Mouse (Mus musculus) ES-E14 (cell line): ENCODE results near the gene Slc25a26. TPM values are rescaled to one million over a fixed set of nuclear protein-coding genes. Genes with fewer than 3 reads are reported as not detected.

Experiments
- DNase-seq: peaks from one replicate; pipeline ENCODE4 v3.0.0-alpha.2; 2013; ENCODE audit warnings: low read depth, low spot score
- H3K27ac ChIP-seq: 2 replicates; pipeline ENCODE4 v1.5.1; 2012; ENCODE audit warnings: low read depth, mild to moderate bottlenecking, low read length, moderate library complexity, mixed read lengths; ENCODE audit not compliant: poor library complexity, insufficient read depth, severe bottlenecking
- H3K36me3 ChIP-seq: 2 replicates; pipeline ENCODE4 v1.6.1; 2012; ENCODE audit warnings: mild to moderate bottlenecking, low read length, moderate library complexity, mixed read lengths; ENCODE audit not compliant: control insufficient read depth, poor library complexity, insufficient read depth, severe bottlenecking
- H3K4me1 ChIP-seq, 2 experiments: fragments of 150-350 bp in 1 of 2; sonication (generic) in 1 of 2; 2 replicates each; pipeline ENCODE4 v1.6.1; 2012; ENCODE audit warnings: low read length in 2 of 2, mild to moderate bottlenecking in 1 of 2, mixed read lengths in 1 of 2; ENCODE audit not compliant: control insufficient read depth in 2 of 2, insufficient read depth in 2 of 2, poor library complexity in 1 of 2
- H3K4me3 ChIP-seq, 2 experiments: fragments of 150-350 bp in 1 of 2; sonication (generic) in 1 of 2; 2 replicates each; pipeline ENCODE4 v1.5.1; 2012; ENCODE audit warnings: low read length in 2 of 2, low read depth in 1 of 2, mild to moderate bottlenecking in 1 of 2, mixed read lengths in 1 of 2; ENCODE audit not compliant: insufficient read depth in 1 of 2, poor library complexity in 1 of 2, severe bottlenecking in 1 of 2
- H3K9ac ChIP-seq: 2 replicates; pipeline ENCODE4 v1.6.1; 2012; ENCODE audit warnings: low read depth, mild to moderate bottlenecking, low read length, mixed read lengths; ENCODE audit not compliant: poor library complexity, insufficient read depth, severe bottlenecking
- H3K9me3 ChIP-seq: fragments of 150-350 bp; sonication (generic); 2 replicates; pipeline ENCODE4 v1.6.1; 2012; ENCODE audit warnings: low read depth, mild to moderate bottlenecking, low read length; ENCODE audit not compliant: control insufficient read depth, insufficient read depth
- CHD2 ChIP-seq: IDR thresholded peaks from 2 replicates; pipeline ENCODE4 v1.6.1; 2014; ENCODE audit warnings: mild to moderate bottlenecking, low read depth, low read length, inconsistent platforms
- HCFC1 ChIP-seq: IDR thresholded peaks from 2 replicates; pipeline ENCODE4 v1.6.1; 2012; ENCODE audit warnings: low read length, inconsistent platforms, borderline replicate concordance; ENCODE audit not compliant: insufficient read depth
- MAFK ChIP-seq: IDR thresholded peaks from 2 replicates; pipeline ENCODE4 v1.6.1; 2014; ENCODE audit warnings: mild to moderate bottlenecking, low read depth, low read length, inconsistent platforms; ENCODE audit not compliant: insufficient read depth
- ZC3H11A ChIP-seq: IDR thresholded peaks from 2 replicates; pipeline ENCODE4 v1.6.1; 2012; ENCODE audit warnings: low read depth, mild to moderate bottlenecking, inconsistent platforms, low read length, borderline replicate concordance
- ZNF384 ChIP-seq: IDR thresholded peaks from 2 replicates; pipeline ENCODE4 v1.6.1; 2012; ENCODE audit warnings: low read depth, low read length, inconsistent platforms
- in situ Hi-C, 2 experiments: fragments of 600-800 bp; cut with MboI; formaldehyde crosslinking; loops; one replicate each; pipeline ENCODE4 v1.15.1; 2025; ENCODE audit warnings: low sequenced_read_pairs in 2 of 2, inconsistent platforms in 1 of 2; ENCODE audit not compliant: unreplicated experiment in 2 of 2
- total RNA-seq: library from RNA; depleted of rRNA; stranded (reverse); fragments of 300-350 nt; gene quantifications from 2 replicates; pipeline ENCODE4 v1.2.3, GENCODE M21; 2012

Gene Slc25a26
- total RNA-seq, 1 experiment: 9.8 TPM

DNA sequence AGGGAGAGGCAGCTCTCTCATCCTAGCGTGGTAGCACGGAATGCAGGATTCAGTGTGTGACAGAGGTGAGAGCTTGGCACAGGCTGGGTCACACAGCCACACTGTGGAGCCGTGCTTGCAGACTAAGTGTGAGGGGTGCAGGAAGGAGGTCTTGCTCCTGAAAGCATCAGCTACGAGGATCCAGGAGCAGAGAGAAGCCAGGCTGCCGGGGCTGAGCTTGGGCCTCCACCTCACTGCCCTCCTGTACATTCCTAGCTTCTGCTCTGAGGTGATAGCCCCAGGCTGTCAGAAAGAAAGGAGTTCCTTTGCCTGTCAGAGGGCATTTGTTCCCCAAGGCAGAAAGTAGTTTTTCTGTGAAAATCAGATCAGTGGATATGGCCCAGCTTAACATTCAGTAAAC lies 95.1 kb downstream of the Slc25a26 start:
- TF ChIP-seq ZC3H11A: no peak
- no peak for TF ChIP-seq CHD2
- no peak for TF ChIP-seq MAFK
- TF ChIP-seq ZNF384: no peak
- no peak for TF ChIP-seq HCFC1
- H3K36me3 ChIP-seq: no peaks in the 10 kb centered on the region; the same call in 1 of the 2 replicates
- H3K4me1 ChIP-seq: peaks cover 2 to 10% of the 10 kb centered on the region in 2 experiments; a peak in 1 of 4 replicates
- DNase-seq: no peak
- H3K27ac ChIP-seq: no peak overlapping the region
- in situ Hi-C loops: no loop called here
- H3K9ac ChIP-seq: no peak overlapping the region
- no peak overlapping the region for H3K4me3 ChIP-seq
- no peaks in the 10 kb centered on the region for H3K9me3 ChIP-seq

DNA sequence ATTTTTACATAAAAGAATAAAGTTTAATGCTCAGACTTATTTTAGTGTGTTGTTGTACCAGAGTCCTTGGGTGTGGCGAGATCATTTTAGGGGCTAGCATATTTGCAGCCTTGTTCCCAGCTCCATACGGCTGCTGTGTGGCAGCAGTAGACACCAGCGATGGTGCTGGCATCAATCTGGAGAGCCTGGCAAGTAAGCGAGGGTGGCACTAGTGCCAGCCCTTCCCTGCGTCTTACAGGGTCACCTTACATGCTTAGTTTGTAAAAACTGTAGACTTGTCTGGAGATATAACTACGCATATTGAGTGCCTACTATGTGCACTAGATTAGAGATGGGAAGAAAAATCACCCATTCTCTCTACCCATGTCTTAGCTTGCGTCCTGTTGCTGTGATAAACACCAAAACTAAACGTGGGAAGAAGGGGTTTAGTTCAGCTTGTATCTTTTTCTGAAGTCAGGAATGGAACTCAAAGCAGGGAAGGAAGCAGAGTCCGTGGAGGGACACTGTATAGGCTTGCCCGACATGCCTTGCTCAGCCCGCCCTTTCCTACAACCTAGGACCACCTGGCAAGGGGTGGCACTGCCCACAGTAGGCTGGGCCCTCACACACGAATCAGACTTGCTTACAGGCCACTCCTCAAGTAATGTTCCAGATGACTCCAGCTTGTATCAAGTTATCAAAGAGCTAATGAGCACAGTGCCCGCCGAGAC lies 96.1 kb downstream of the Slc25a26 start:
- Histone ChIP-seq H3K9me3 (no peaks in the 10 kb centered on the region), H3K27ac (no peak overlapping the region), H3K4me1 (peaks cover 1 to 10% of the 10 kb centered on the region in 2 experiments; a peak in 1 of 4 replicates), H3K9ac (no peak overlapping the region), H3K4me3 (no peak overlapping the region), H3K36me3 (no peaks in the 10 kb centered on the region; the same call in 1 of the 2 replicates)
- DNase-seq: no peak
- no peak for TF ChIP-seq MAFK
- no peak for TF ChIP-seq HCFC1
- TF ChIP-seq CHD2: no peak
- TF ChIP-seq ZNF384: no peak
- TF ChIP-seq ZC3H11A: no peak
- in situ Hi-C loops: no loop called here

DNA sequence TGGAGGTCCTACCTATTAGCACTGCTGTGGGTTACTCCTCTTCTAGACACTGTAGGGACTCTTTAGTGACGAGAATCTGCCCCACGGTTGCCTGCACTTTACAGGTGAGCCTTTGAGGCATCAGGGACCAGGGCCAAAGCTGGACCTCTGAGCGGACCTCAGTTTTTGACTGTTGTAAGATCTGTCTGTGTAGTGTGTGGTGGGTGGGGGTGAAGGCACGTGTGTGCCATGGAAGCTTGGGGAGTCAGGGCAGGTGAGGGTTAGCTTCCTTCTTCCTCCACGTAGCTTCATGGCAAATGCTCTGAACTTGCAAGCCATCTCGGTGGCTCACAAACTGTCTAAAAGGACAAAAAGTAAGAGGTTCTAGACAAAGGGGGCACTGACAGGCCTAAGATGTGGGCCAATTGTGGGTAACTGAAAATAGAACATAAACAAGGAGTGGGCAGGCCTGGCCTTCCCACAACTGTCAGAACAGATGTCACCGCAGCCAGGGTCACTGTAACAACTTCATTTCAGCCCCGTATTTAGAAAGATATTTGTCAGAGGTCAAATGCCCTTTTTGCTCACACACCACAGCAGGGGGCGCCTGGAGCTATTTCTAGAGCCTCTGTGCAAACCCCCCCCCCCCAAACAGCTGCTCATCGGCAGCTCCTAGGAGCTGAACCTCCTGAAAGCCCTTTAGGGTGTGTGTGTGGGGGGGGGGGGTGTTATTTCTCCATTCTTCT lies 96.8 kb downstream of the Slc25a26 start:
- in situ Hi-C loops: no loop called here
- Histone ChIP-seq H3K4me3 (no peak overlapping the region), H3K36me3 (no peaks in the 10 kb centered on the region; the same call in 1 of the 2 replicates), H3K9me3 (no peaks in the 10 kb centered on the region), H3K4me1 (peaks cover 0 to 10% of the 10 kb centered on the region in 2 experiments; a peak in 1 of 4 replicates), H3K27ac (no peak overlapping the region), H3K9ac (no peak overlapping the region)
- no peak for DNase-seq
- TF ChIP-seq HCFC1 (no peak), ZNF384 (no peak), CHD2 (no peak), ZC3H11A (no peak), MAFK (no peak)

DNA sequence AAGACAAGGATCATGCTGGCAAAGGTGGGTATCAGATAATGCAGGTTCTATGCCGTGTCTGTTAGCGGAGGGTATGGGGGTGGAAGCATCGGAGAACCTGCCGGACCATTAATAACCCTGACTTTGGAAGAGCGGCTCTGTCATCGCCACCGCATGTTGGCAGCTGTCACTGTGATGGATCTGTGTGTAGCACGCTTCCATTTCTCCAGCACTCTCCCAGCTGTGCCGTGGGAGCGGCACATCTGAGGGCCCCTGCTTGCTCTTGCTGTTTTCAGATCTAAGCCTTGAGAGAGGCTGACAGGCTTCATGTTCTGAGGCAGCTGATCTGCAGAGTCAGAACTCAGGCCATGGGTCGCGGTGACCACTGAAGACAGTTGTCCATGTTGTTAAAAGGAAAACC lies 98.3 kb downstream of the Slc25a26 start:
- Histone ChIP-seq H3K4me3 (no peak overlapping the region), H3K36me3 (peaks cover 3% of the 10 kb centered on the region; the same call in 1 of the 2 replicates), H3K9me3 (no peaks in the 10 kb centered on the region), H3K27ac (no peak overlapping the region; the same call in 1 of the 2 replicates), H3K4me1 (peaks cover 0 to 10% of the 10 kb centered on the region in 2 experiments; a peak in 1 of 4 replicates), H3K9ac (no peak overlapping the region)
- no peak for DNase-seq
- no peak for TF ChIP-seq MAFK
- TF ChIP-seq ZC3H11A: no peak
- TF ChIP-seq HCFC1: no peak
- no peak for TF ChIP-seq ZNF384
- no peak for TF ChIP-seq CHD2
- in situ Hi-C loops: no loop called here
